In the genomic region with DNA sequence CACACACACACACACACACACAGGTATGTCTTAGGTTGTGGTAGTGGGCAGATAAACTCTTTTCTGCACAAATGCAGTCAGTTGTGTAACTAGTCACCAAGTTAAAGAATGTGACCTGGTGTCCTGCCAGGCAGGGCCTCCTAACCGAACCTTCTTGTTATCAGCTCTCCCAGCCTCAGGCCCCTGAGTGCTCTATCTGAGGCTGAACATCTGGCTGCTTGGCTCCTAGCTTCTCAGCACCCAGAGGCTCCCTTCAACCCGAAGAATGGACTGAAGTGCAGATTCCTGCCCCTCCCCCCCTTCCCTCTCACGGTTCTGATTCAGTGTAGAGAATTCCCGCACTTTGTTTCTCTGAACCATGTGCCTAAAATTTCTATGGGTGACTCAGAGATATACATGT, we compare ENCODE assay signal across 8 mouse cellular contexts. TPM values are rescaled to one million over a fixed set of nuclear protein-coding genes. Genes with fewer than 3 reads are reported as not detected.
DNase-seq lines count a peak whose midpoint lies in the region; ATAC-seq lines count a peak whose summit lies in the region.

No protein-coding gene starts in this region.

- H3K4me2 ChIP-seq in stomach, embryonic 16.5 days (ENCODE audit: low read depth, low read length), result peak overlapping the region; percentile 0; the same call in 1 of the 2 replicates

- peak overlapping the region; percentile 99 for H3K4me3 ChIP-seq in heart, embryonic 10.5 days
- no peak overlapping the region for H3K4me3 ChIP-seq in stomach, embryonic 16.5 days (replicated peaks; ENCODE audit: low read length)

- H3K9me3 ChIP-seq in heart, embryonic 10.5 days, result no peaks in the 10 kb centered on the region
- no peaks in the 10 kb centered on the region for H3K9me3 ChIP-seq in stomach, embryonic 16.5 days (replicated peaks; ENCODE audit: control insufficient read depth, low read length)

- H3K4me1 ChIP-seq in heart, embryonic 10.5 days, result peaks cover 66% of the 10 kb centered on the region
- peaks cover 51% of the 10 kb centered on the region for H3K4me1 ChIP-seq in stomach, embryonic 16.5 days (ENCODE audit: control insufficient read depth, insufficient read depth, low read length)

- no peak for ATAC-seq in stomach, embryonic 16.5 days (ENCODE audit: insufficient read depth, low FRiP score)

- peak; percentile 25 for DNase-seq in ovary, postnatal 36 days (ENCODE audit: low spot score)
- DNase-seq in ovary, postnatal 10 days (ENCODE audit: low spot score), result no peak
- peak; percentile 95 for DNase-seq in heart, embryonic 10.5 days (ENCODE audit: low spot score)
- DNase-seq in kidney, postnatal 25 days, result peak; percentile 57
- no peak for DNase-seq in frontal cortex, postnatal 25 days (ENCODE audit: low spot score in 2 of 2)
- DNase-seq in thymus, postnatal 25 days, result no peak
- no peak for DNase-seq in gastrocnemius, postnatal 25 days

- under 1% methylated on average over 4 of the region's 4 CpGs for WGBS in heart, embryonic 10.5 days
- 9% methylated on average over 4 of the region's 4 CpGs for WGBS in stomach, embryonic 16.5 days

- H3K27me3 ChIP-seq in heart, embryonic 10.5 days (ENCODE audit: insufficient read depth, poor library complexity, severe bottlenecking), result no peaks in the 10 kb centered on the region
- no peaks in the 10 kb centered on the region for H3K27me3 ChIP-seq in stomach, embryonic 16.5 days (ENCODE audit: control insufficient read depth, insufficient read depth, low read length)

- H3K27ac ChIP-seq in heart, embryonic 10.5 days, result peak overlapping the region; percentile 99
- no peak overlapping the region; the same call in 1 of the 2 replicates for H3K27ac ChIP-seq in stomach, embryonic 16.5 days (ENCODE audit: low read length)

- H3K9ac ChIP-seq in stomach, embryonic 16.5 days (ENCODE audit: low read length), result peak overlapping the region; percentile 35

- no peaks in the 10 kb centered on the region for H3K36me3 ChIP-seq in heart, embryonic 10.5 days
- no peaks in the 10 kb centered on the region for H3K36me3 ChIP-seq in stomach, embryonic 16.5 days (ENCODE audit: control insufficient read depth, insufficient read depth, low read length)

RNA-seq across cellular contexts. Expression of gene Nadk2, which starts 3.6 kb away (rescaled TPM):
- polyA plus RNA-seq in heart, embryonic 10.5 days (2016; fragmentation: Nextera tagmentation; extraction: Ambion mirVana), result 54.9 and 61.9 TPM in 2 replicates
- polyA plus RNA-seq in stomach, embryonic 16.5 days (2015; fragmentation: Nextera tagmentation; extraction: Ambion mirVana), result 21.2 and 29.7 TPM in 2 replicates
- total RNA-seq in gastrocnemius, postnatal 25 days (2021), result 10 to 100 TPM; 19.3 to 24.2 TPM

Comparison
In these comparisons a context has a peak if more than half of its experiments do, and no peak if none do; other contexts are left out.
1. DNase-seq: peak in ovary, postnatal 36 days (single experiment), heart, embryonic 10.5 days (single experiment) and kidney, postnatal 25 days (2 of 2); none in ovary, postnatal 10 days (single experiment), frontal cortex, postnatal 25 days (0 of 2), thymus, postnatal 25 days (single experiment) and gastrocnemius, postnatal 25 days (single experiment).